Mouse (Mus musculus) C2C12 (cell line): ENCODE measurements at regions not wholly inside any gene's neighbourhood (a gene's known extent, or its start where the extent isn't known, plus 50 kb on each side); places are given as distances from the start of the nearest gene placed in this dataset.

Experiments
- H3K27me3 ChIP-seq: one replicate; pipeline ENCODE4 v1.6.1; 2011; ENCODE audit not compliant: control insufficient read depth, insufficient read depth, insufficient read length
- H3K36me3 ChIP-seq: one replicate; pipeline ENCODE4 v1.6.1; 2011; ENCODE audit not compliant: control insufficient read depth, insufficient read depth
- H3K4me3 ChIP-seq: one replicate; pipeline ENCODE4 v1.5.1; 2011; ENCODE audit warnings: mild to moderate bottlenecking, control low read depth; ENCODE audit not compliant: poor library complexity, insufficient read depth, severe bottlenecking
- H3K79me2 ChIP-seq: one replicate; pipeline ENCODE4 v1.6.1; 2011; ENCODE audit not compliant: control insufficient read depth, insufficient read depth
- H3K79me3 ChIP-seq: one replicate; pipeline ENCODE4 v1.6.1; 2011; ENCODE audit warnings: low read depth, control low read depth
- H3ac ChIP-seq: one replicate; pipeline ENCODE3; 2011; ENCODE audit warnings: low read depth; ENCODE audit not compliant: control insufficient read depth, insufficient read length
- CEBPB ChIP-seq: IDR thresholded peaks from one replicate; pipeline ENCODE4 v1.6.1; 2011; ENCODE audit warnings: low read depth, mild to moderate bottlenecking, control low read depth, moderate library complexity
- CTCF ChIP-seq: IDR thresholded peaks from one replicate; pipeline ENCODE4 v1.5.1; 2011; ENCODE audit not compliant: control insufficient read depth, insufficient read depth, insufficient read length
- FOSL1 ChIP-seq: IDR thresholded peaks from one replicate; pipeline ENCODE4 v1.8.0; 2011; ENCODE audit warnings: mild to moderate bottlenecking, low read length; ENCODE audit not compliant: poor library complexity, insufficient read depth, severe bottlenecking
- MAX ChIP-seq: IDR thresholded peaks from one replicate; pipeline ENCODE4 v1.6.1; 2011; ENCODE audit warnings: mild to moderate bottlenecking, control low read depth
- MYOD1 ChIP-seq: IDR thresholded peaks from one replicate; pipeline ENCODE4 v1.6.1; 2011; ENCODE audit warnings: low read depth; ENCODE audit not compliant: control insufficient read depth, insufficient read length
- MYOG ChIP-seq: IDR thresholded peaks from one replicate; pipeline ENCODE4 v1.6.1; 2011; ENCODE audit not compliant: control insufficient read depth, insufficient read length; ENCODE audit errors: extremely low read depth
- USF1 ChIP-seq: IDR thresholded peaks from one replicate; pipeline ENCODE4 v1.6.1; 2011; ENCODE audit warnings: low read depth, mild to moderate bottlenecking, control low read depth, moderate library complexity

GRCm38 (mm10) chr12:109949231-109949965, 329.5 kb upstream of the Dio3 start:
- Histone ChIP-seq H3K36me3 (no peaks in the 10 kb centered on the region), H3K79me2 (no peaks in the 10 kb centered on the region), H3K79me3 (no peaks in the 10 kb centered on the region), H3K4me3 (no peak overlapping the region), H3K27me3 (peaks cover 5% of the 10 kb centered on the region), H3ac (no peak overlapping the region)
- TF ChIP-seq USF1 (no peak), CTCF (no peak), CEBPB (no peak), MAX (no peak), FOSL1 (no peak), MYOD1 (no peak)

GRCm38 (mm10) chr12:109950632-109951031, 328.2 kb upstream of the Dio3 start:
- TF ChIP-seq MYOD1 = no peak
- TF ChIP-seq MAX = no peak
- Histone ChIP-seq H3K79me3 (no peaks in the 10 kb centered on the region), H3K79me2 (no peaks in the 10 kb centered on the region), H3ac (no peak overlapping the region), H3K4me3 (no peak overlapping the region), H3K36me3 (no peaks in the 10 kb centered on the region), H3K27me3 (peaks cover 5% of the 10 kb centered on the region)

- Histone ChIP-seq H3K27me3 (peaks cover 4% of the 10 kb centered on the region), H3ac (no peak overlapping the region), H3K79me2 (no peaks in the 10 kb centered on the region), H3K36me3 (no peaks in the 10 kb centered on the region), H3K79me3 (no peaks in the 10 kb centered on the region), H3K4me3 (no peak overlapping the region)
- TF ChIP-seq FOSL1 (no peak), MAX (no peak), MYOG (no peak), USF1 (no peak), CTCF (no peak), MYOD1 (no peak), CEBPB (no peak)
Observed at GRCm38 (mm10) chr12:109951473-109951872, 327.4 kb upstream of the Dio3 start.

- Histone ChIP-seq H3K79me2 (no peaks in the 10 kb centered on the region), H3K27me3 (peaks cover under 1% of the 10 kb centered on the region), H3K4me3 (no peak overlapping the region), H3ac (no peak overlapping the region), H3K79me3 (no peaks in the 10 kb centered on the region), H3K36me3 (no peaks in the 10 kb centered on the region)
- TF ChIP-seq MAX (no peak), MYOG (no peak), CTCF (no peak), FOSL1 (no peak)
Observed at GRCm38 (mm10) chr12:109951884-109952456, 326.9 kb upstream of the Dio3 start.

- Histone ChIP-seq H3K79me3 (no peaks in the 10 kb centered on the region), H3K79me2 (no peaks in the 10 kb centered on the region), H3ac (no peak overlapping the region), H3K4me3 (no peak overlapping the region), H3K36me3 (no peaks in the 10 kb centered on the region), H3K27me3 (peaks cover 4% of the 10 kb centered on the region)
- TF ChIP-seq MAX (no peak), FOSL1 (no peak), MYOG (no peak), USF1 (no peak)
Observed at GRCm38 (mm10) chr12:109952933-109953332, 325.9 kb upstream of the Dio3 start.

- Histone ChIP-seq H3K27me3 (peaks cover 4% of the 10 kb centered on the region), H3K4me3 (no peak overlapping the region), H3ac (no peak overlapping the region), H3K79me3 (no peaks in the 10 kb centered on the region), H3K36me3 (no peaks in the 10 kb centered on the region), H3K79me2 (no peaks in the 10 kb centered on the region)
- TF ChIP-seq CEBPB = no peak
- no peak for TF ChIP-seq MYOG
- no peak for TF ChIP-seq MAX
- TF ChIP-seq USF1 = no peak
- TF ChIP-seq FOSL1 = no peak
- no peak for TF ChIP-seq MYOD1
- TF ChIP-seq CTCF = no peak
Observed at GRCm38 (mm10) chr12:109957305-109957704, 321.6 kb upstream of the Dio3 start.
